Mouse (Mus musculus) neural tube, embryonic 15.5 days (tissue): ENCODE measurements at regions not wholly inside any gene's neighbourhood (a gene's known extent, or its start where the extent isn't known, plus 50 kb on each side); places are given as distances from the start of the nearest gene placed in this dataset.
A peak's percentile ranks its signal among the peaks of the same experiment; 100 is the strongest.

Experiments used
- ATAC-seq: fragments of 200-750 bp; cut with Nextera tagmentation; 2 replicates; pipeline ENCODE4 v1.8.0; 2017; ENCODE audit warnings: mild to moderate bottlenecking, moderate TSS enrichment, moderate library complexity; ENCODE audit not compliant: low FRiP score
- H3K27ac ChIP-seq: fragments of 300-500 bp; sonication (generic); replicated peaks from 2 replicates; pipeline ENCODE4 v1.5.1; 2015; ENCODE audit warnings: mild to moderate bottlenecking, inconsistent platforms
- H3K27me3 ChIP-seq: fragments of 300-500 bp; sonication (generic); replicated peaks from 2 replicates; pipeline ENCODE4 v1.6.1; 2015; ENCODE audit warnings: inconsistent platforms
- H3K36me3 ChIP-seq: fragments of 300-500 bp; sonication (generic); 2 replicates; pipeline ENCODE4 v1.6.1; 2015; ENCODE audit warnings: inconsistent platforms
- H3K4me1 ChIP-seq: fragments of 300-500 bp; sonication (generic); 2 replicates; pipeline ENCODE4 v1.6.1; 2015; ENCODE audit warnings: inconsistent platforms
- H3K4me2 ChIP-seq: fragments of 300-500 bp; sonication (generic); 2 replicates; pipeline ENCODE4 v1.6.1; 2015; ENCODE audit warnings: inconsistent platforms, mild to moderate bottlenecking, moderate library complexity
- H3K4me3 ChIP-seq: fragments of 300-500 bp; sonication (generic); replicated peaks from 2 replicates; pipeline ENCODE4 v1.5.1; 2015; ENCODE audit warnings: mild to moderate bottlenecking, inconsistent platforms
- H3K9ac ChIP-seq: fragments of 300-500 bp; sonication (generic); replicated peaks from 2 replicates; pipeline ENCODE4 v1.6.1; 2015; ENCODE audit warnings: mild to moderate bottlenecking, inconsistent platforms
- H3K9me3 ChIP-seq: fragments of 300-500 bp; sonication (generic); replicated peaks from 2 replicates; pipeline ENCODE4 v1.6.1; 2016; ENCODE audit warnings: inconsistent platforms
- WGBS: fragments of 180-500 bp; shearing (Covaris S2); methylation state at CpG from one replicate; pipeline ENCODE4 v1.1.7; 2015; ENCODE audit warnings: mixed read lengths; 5-methylcytosine and 5-hydroxymethylcytosine counted together

- ATAC-seq: no peak
- no peaks in the 10 kb centered on the region for H3K9me3 ChIP-seq
- no peak overlapping the region for H3K4me2 ChIP-seq
- H3K9ac ChIP-seq: no peak overlapping the region
- no peaks in the 10 kb centered on the region for H3K27me3 ChIP-seq
- 68% methylated on average over 4 of the region's 4 CpGs for WGBS
- H3K27ac ChIP-seq: no peak overlapping the region
- 0 out of 2 replicates have a peak, but pooled peaks cover 9% of the 10 kb centered on the region for H3K4me1 ChIP-seq
- H3K36me3 ChIP-seq: no peaks in the 10 kb centered on the region
- H3K4me3 ChIP-seq: no peak overlapping the region
Measured at GRCm38 (mm10) chr14:25206855-25207254, 252.1 kb upstream of the Zmiz1 start.

GRCm38 (mm10) chr14:25207422-25207821, 251.6 kb upstream of the Zmiz1 start:
- H3K27me3 ChIP-seq: no peaks in the 10 kb centered on the region
- no peak for ATAC-seq
- WGBS: 81% methylated on average over 5 of the region's 5 CpGs
- no peak overlapping the region for H3K4me3 ChIP-seq
- no peak overlapping the region for H3K4me2 ChIP-seq
- H3K27ac ChIP-seq: no peak overlapping the region
- no peaks in the 10 kb centered on the region for H3K9me3 ChIP-seq
- H3K4me1 ChIP-seq: 0 out of 2 replicates have a peak, but pooled peaks cover 9% of the 10 kb centered on the region
- no peaks in the 10 kb centered on the region for H3K36me3 ChIP-seq
- no peak overlapping the region for H3K9ac ChIP-seq

GRCm38 (mm10) chr14:25208221-25209056, 250.5 kb upstream of the Zmiz1 start:
- Histone ChIP-seq H3K4me2 (no peak overlapping the region), H3K9ac (no peak overlapping the region), H3K27ac (no peak overlapping the region), H3K4me1 (0 out of 2 replicates have a peak, but pooled peaks cover 11% of the 10 kb centered on the region), H3K36me3 (no peaks in the 10 kb centered on the region), H3K27me3 (no peaks in the 10 kb centered on the region), H3K9me3 (no peaks in the 10 kb centered on the region), H3K4me3 (no peak overlapping the region)
- 63% methylated on average over 9 of the region's 9 CpGs for WGBS
- no peak for ATAC-seq

- Histone ChIP-seq H3K4me1 (0 out of 2 replicates have a peak, but pooled peaks cover 2% of the 10 kb centered on the region), H3K9ac (no peak overlapping the region), H3K4me3 (no peak overlapping the region), H3K36me3 (no peaks in the 10 kb centered on the region), H3K9me3 (no peaks in the 10 kb centered on the region), H3K4me2 (no peak overlapping the region), H3K27ac (no peak overlapping the region), H3K27me3 (no peaks in the 10 kb centered on the region)
- 61% methylated on average over 6 of the region's 6 CpGs for WGBS
- no peak for ATAC-seq
Measured at GRCm38 (mm10) chr14:25213056-25213455, 245.9 kb upstream of the Zmiz1 start.

- Histone ChIP-seq H3K27ac (no peak overlapping the region), H3K4me1 (peaks cover 30% of the 10 kb centered on the region), H3K9ac (no peak overlapping the region), H3K27me3 (0 out of 2 replicates have a peak, but pooled peaks cover 4% of the 10 kb centered on the region), H3K9me3 (no peaks in the 10 kb centered on the region), H3K4me3 (no peak overlapping the region), H3K36me3 (no peaks in the 10 kb centered on the region), H3K4me2 (no peak overlapping the region)
- WGBS: 60% methylated on average over 1 of the region's 1 CpGs
- no peak for ATAC-seq
Measured at GRCm38 (mm10) chr14:25223091-25223490, 235.9 kb upstream of the Zmiz1 start.

GRCm38 (mm10) chr14:25225214-25225613, 233.8 kb upstream of the Zmiz1 start:
- no peak for ATAC-seq
- H3K4me1 ChIP-seq: peaks cover 43% of the 10 kb centered on the region
- WGBS: 48% methylated on average over 3 of the region's 3 CpGs

GRCm38 (mm10) chr14:25226155-25226839, 232.7 kb upstream of the Zmiz1 start:
- H3K9ac ChIP-seq: peak overlapping the region; percentile 10; the same call in 1 of the 2 replicates
- H3K27me3 ChIP-seq: 0 out of 2 replicates have a peak, but pooled peaks cover 4% of the 10 kb centered on the region
- H3K36me3 ChIP-seq: no peaks in the 10 kb centered on the region
- H3K27ac ChIP-seq: peak overlapping the region; percentile 81
- H3K9me3 ChIP-seq: no peaks in the 10 kb centered on the region
- ATAC-seq: peak; percentile 91
- peaks cover 43% of the 10 kb centered on the region for H3K4me1 ChIP-seq
- H3K4me3 ChIP-seq: no peak overlapping the region
- peak overlapping the region; percentile 33 for H3K4me2 ChIP-seq
- WGBS: 8% methylated on average over 11 of the region's 11 CpGs

More at GRCm38 (mm10) chr14:25225214-25225613, 233.8 kb upstream of the Zmiz1 start:
- Histone ChIP-seq H3K9ac (no peak overlapping the region), H3K4me3 (no peak overlapping the region), H3K9me3 (no peaks in the 10 kb centered on the region), H3K27ac (0 out of 2 replicates have a peak overlapping the region, but pooled peaks have one; percentile 81), H3K27me3 (0 out of 2 replicates have a peak, but pooled peaks cover 4% of the 10 kb centered on the region), H3K4me2 (no peak overlapping the region), H3K36me3 (no peaks in the 10 kb centered on the region)

- 42% methylated on average over 7 of the region's 7 CpGs for WGBS
- ATAC-seq: 0 out of 2 replicates have a peak, but pooled peaks have one; percentile 42
Measured at GRCm38 (mm10) chr14:25226840-25227506, 232.0 kb upstream of the Zmiz1 start.

GRCm38 (mm10) chr14:25228321-25229047, 230.5 kb upstream of the Zmiz1 start:
- Histone ChIP-seq H3K9ac (no peak overlapping the region), H3K4me2 (no peak overlapping the region), H3K4me1 (peaks cover 46% of the 10 kb centered on the region), H3K36me3 (no peaks in the 10 kb centered on the region), H3K9me3 (no peaks in the 10 kb centered on the region), H3K4me3 (no peak overlapping the region), H3K27ac (peak overlapping the region; percentile 2; the same call in 1 of the 2 replicates), H3K27me3 (0 out of 2 replicates have a peak, but pooled peaks cover 4% of the 10 kb centered on the region)
- WGBS: 82% methylated on average over 13 of the region's 13 CpGs
- ATAC-seq: no peak

More at GRCm38 (mm10) chr14:25226840-25227506, 232.0 kb upstream of the Zmiz1 start:
- H3K36me3 ChIP-seq: no peaks in the 10 kb centered on the region
- peak overlapping the region; percentile 81 for H3K27ac ChIP-seq
- peaks cover 45% of the 10 kb centered on the region for H3K4me1 ChIP-seq
- H3K27me3 ChIP-seq: 0 out of 2 replicates have a peak, but pooled peaks cover 4% of the 10 kb centered on the region
- H3K9ac ChIP-seq: no peak overlapping the region
- no peak overlapping the region for H3K4me3 ChIP-seq
- H3K9me3 ChIP-seq: no peaks in the 10 kb centered on the region
- H3K4me2 ChIP-seq: peak overlapping the region; percentile 33

GRCm38 (mm10) chr14:25229569-25229968, 229.4 kb upstream of the Zmiz1 start:
- Histone ChIP-seq H3K9ac (no peak overlapping the region), H3K27ac (peak overlapping the region; percentile 52), H3K27me3 (no peaks in the 10 kb centered on the region), H3K4me2 (no peak overlapping the region), H3K9me3 (no peaks in the 10 kb centered on the region), H3K4me3 (no peak overlapping the region), H3K4me1 (peaks cover 46% of the 10 kb centered on the region), H3K36me3 (no peaks in the 10 kb centered on the region)
- ATAC-seq: no peak
- 38% methylated on average over 6 of the region's 6 CpGs for WGBS

- no peak overlapping the region for H3K4me3 ChIP-seq
- 68% methylated on average over 1 of the region's 1 CpGs for WGBS
- no peaks in the 10 kb centered on the region for H3K27me3 ChIP-seq
- no peaks in the 10 kb centered on the region for H3K9me3 ChIP-seq
- no peak overlapping the region for H3K9ac ChIP-seq
- no peaks in the 10 kb centered on the region for H3K36me3 ChIP-seq
- H3K4me2 ChIP-seq: no peak overlapping the region
- ATAC-seq: no peak
- no peak overlapping the region for H3K27ac ChIP-seq
- H3K4me1 ChIP-seq: peaks cover 35% of the 10 kb centered on the region
Measured at GRCm38 (mm10) chr14:25231881-25232280, 227.1 kb upstream of the Zmiz1 start.
